Mouse (Mus musculus) left cerebral cortex, adult 11 months (tissue): ENCODE data around the gene Gm5129.

Source experiments
- DNase-seq: peaks from one replicate; pipeline ENCODE4 v3.0.0; 2022; ENCODE audit warnings: low spot score

Gene Gm5129

DNA sequence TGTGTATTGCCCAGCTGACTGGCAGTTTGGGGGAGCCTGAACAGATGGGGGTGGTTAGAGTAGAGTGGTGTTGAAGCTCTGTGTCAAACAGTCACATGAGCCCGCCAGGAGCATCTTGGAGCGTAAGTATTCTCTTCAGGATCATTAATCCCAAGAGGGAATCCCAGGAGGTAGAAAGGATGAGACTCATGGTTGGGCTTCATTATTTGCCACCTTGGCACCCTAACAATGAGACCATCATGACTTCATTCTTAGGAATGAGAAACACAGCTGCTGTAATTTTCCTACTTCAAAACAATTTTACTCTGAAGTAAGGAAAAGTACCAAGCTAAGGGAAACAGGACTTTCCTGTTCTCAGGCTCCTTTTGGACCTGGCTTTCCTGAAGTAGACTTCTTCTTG, 10.4 kb downstream of the Gm5129 start:
- DNase-seq = no peak

DNA sequence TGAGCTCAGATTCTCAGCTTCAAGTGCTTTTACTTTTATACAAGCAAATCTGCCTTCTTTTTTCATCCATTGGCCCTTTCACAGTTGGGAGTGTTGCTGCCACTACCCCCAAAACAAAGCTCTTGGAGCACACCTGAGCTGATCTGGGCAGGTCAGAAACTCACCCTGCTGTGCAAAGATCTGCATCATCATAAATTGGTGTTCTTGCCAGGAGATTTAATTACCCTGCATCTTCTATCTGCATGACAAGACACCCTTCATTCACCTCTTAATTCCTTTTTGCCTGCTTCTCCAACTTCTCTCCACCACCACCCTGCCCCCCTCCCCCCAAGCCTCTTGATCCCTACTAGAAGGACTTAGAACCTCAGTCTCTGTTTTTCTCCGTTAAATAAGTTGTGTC, 14.6 kb downstream of the Gm5129 start:
- no peak for DNase-seq

DNA sequence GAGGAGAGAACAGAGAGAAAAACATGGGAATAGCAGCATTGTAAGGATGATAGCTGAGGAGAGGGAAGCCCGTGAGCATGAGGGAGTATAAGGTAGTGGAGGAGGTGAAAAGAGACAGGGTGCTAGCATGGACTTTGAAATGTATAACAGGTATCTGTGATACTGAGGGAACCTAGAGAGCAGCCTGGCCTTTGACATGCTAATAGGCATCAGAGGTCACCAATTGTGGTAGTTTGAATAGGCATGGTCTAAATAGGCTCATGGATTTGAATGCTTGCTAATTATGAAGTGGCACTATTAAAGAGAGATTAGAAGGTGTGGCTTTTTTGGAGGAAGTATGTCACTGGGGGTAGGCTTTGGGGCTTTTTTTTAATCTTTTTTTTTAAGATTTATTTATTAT, 22.8 kb downstream of the Gm5129 start:
- no peak for DNase-seq

DNA sequence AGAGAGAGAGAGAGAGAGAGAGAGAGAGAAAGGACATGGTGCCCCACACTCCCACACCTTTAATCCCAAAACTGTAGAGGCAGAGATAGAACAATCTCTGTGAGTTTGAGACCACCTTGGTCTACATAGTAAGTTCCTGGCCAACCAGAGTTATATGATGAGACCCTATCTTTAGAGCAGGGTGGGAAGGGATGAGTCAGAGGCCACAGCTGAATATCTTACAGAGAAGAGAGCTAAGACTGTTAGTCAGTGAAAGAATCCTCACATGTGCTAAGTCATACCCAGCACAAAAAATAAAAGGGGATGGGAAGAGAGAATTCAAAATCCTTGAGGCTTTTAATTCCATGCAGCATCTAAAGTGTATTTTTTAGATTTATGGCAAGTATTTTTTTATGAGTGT, 24.1 kb downstream of the Gm5129 start:
- DNase-seq = no peak

DNA sequence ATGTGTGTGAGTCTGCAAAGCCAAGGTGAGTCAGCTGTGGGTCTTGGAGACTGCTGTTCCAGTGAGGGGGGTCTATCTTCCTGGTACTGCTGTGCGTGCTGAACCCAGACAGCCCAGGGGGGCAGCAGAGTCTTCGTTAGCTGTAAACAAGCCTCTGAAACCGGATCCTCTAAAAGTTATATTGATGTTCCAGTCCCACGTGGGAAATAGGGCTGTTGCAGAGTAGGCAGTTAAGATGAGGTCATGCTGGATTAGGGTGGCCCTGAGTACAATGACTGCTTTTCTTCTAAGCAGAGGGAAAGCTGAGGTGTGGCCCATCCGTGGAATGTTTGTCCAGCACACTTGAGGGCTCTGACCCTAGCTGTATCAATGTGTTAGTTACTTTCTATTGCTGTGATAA, 27.5 kb downstream of the Gm5129 start:
- DNase-seq = no peak

DNA sequence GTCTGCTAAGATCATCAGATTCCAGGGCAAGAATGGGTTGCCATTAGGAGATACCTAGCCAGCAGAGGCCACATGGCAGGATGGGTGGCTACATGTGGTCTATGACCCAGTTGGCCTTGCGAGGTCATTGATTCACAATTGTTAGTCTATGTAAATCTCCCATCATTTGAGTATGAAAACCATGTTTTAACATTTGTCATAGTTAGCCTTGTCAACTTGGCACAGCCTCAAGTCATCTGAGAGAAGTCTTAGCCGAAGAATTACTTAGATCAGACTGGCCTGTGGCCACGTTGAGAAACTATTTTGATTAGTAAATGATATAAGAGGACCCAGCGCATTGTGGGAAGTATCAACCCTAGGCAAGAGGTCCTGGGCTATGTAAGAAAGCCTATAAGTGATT, 28.5 kb downstream of the Gm5129 start:
- DNase-seq = no peak

DNA sequence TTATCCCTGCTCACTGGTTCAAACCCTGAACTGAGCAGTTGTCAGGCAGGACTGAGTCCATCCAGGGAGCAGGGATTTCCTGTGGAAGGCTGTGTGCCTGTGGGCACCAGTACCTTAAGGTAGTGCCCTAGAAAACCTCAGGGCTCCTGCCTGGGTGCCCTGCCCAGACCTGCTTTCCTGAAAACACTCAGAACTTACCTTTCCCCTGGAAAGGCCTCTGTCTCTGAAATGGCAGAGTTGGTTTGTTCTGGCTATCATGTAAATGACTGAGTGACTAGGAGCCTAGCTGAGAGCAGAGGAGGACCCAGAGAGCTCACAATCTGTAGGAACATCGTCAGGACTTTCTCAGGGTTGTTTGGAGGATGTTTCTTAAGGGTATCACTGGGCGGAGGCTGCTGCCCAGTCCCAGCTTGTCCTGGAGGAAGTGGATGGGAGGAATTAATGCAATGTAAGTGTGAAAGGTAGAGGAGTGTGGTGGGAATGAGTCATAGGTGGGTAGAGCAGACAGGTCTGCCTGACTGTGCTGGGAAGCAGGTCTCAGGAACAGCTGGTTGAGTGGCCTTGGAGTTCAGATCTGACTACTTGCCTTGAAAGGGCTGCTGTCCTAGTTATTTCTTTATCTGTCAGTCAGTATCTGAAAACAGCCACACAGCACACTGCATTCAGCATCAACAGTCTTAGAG, 36.1 kb downstream of the Gm5129 start:
- DNase-seq = no peak

DNA sequence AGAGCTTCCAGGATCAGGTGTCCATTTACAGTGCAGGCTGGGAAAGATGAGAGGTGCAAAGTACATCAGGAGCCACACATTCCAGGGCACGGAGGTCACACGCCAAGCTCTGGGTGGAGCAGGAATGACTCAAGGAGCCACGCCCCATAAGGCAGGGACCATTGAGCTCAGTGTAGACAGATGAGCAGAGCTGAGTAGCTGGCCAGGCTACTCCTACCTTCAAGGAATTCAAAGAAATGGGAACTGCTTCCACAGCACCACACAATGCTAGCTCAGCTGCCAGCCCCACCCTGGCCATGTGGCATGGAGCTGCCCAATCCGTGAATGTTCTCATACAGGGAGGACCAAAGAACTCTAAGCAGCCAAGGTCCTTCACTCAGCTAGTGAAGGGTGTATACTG, 37.2 kb downstream of the Gm5129 start:
- DNase-seq = no peak

DNA sequence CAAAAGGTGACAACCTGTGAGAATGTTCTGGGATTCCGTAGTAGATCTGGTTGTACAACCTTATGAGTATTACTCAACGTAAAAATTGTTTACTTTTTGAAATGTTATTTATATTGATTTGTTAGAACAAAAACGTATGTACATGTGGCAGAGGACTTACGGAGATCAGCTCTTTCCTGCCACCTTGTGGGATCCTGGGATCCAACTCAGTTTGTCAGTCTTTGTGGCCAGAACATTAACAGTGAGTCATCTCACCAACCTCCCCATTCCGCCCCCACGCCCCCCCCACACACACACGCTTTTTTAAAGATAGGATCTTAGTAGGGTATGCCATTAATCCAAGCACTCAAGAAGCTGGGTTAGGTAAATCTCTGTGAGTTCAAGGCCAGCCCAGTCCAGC, 47.4 kb downstream of the Gm5129 start:
- DNase-seq = no peak

DNA sequence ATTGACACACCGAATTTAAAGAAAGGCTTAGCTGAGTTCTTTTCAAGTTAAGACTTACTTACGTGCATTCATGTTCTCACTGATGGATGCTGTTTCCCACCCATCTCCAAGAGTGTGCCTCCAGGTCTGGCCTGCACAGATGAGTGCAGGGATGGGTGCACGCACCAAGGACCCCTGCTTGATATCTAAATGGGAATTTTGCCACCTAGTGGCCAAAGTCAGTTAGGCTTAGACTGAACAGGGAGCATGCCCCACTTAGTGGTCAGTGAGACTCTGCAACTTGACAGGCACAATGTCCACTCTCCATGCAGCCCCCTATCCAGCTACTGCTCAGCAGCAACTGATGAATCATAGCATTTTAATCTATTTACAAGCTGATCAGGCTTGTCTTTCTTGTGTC, 48.1 kb downstream of the Gm5129 start:
- no peak for DNase-seq
